In the genomic region with DNA sequence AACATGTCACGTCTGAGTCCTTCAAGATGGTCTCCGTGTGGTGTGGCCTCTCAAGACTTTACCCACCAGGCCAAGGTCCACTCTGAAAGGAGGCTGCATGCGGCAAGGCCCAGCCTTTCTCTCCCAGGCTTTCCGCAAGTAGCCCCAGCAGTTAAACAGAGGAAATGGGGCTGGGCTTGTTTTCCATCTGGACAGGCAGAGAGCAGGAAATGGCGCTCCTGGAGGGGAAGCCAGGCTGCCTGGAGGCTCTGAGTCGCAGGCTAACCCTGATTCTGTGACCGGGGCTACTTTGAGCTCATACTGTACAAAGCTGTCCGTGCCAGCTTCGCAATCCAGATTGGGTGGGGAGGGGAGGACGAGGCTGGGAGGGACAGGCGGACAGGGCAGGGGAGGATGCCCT, we compare ENCODE assay signal across 8 mouse cellular contexts. TPM values are rescaled to one million over a fixed set of nuclear protein-coding genes. Genes with fewer than 3 reads are reported as not detected.
DNase-seq lines count a peak whose midpoint lies in the region; ATAC-seq and TF ChIP-seq lines count a peak whose summit lies in the region.

No protein-coding gene starts in this region.

- no peak for ATAC-seq in liver, embryonic 11.5 days (replicated peaks; ENCODE audit: low FRiP score)
- no peak for ATAC-seq in frontal cortex, adult (ENCODE audit: low TSS enrichment)

- peaks cover 58% of the 10 kb centered on the region for H3K4me1 ChIP-seq in bone marrow macrophage, adult 2 months (ENCODE audit: control insufficient read depth, insufficient read depth, low read length)
- peaks cover 19% of the 10 kb centered on the region for H3K4me1 ChIP-seq in liver, embryonic 11.5 days (replicated peaks; ENCODE audit: control insufficient read depth, insufficient read depth, low read length)

- H3K4me3 ChIP-seq in bone marrow macrophage, adult 2 months (ENCODE audit: insufficient read depth, low read length), result no peak overlapping the region
- H3K4me3 ChIP-seq in liver, embryonic 11.5 days (ENCODE audit: low read depth, low read length), result no peak overlapping the region

- no peak for TF ChIP-seq CTCF in bone marrow macrophage, adult 2 months (IDR thresholded peaks at IDR 0.05; ENCODE audit: low read depth, low read length)

- no peaks in the 10 kb centered on the region for H3K9me3 ChIP-seq in liver, embryonic 11.5 days (ENCODE audit: control insufficient read depth, low read length)

- H3K9ac ChIP-seq in liver, embryonic 11.5 days (ENCODE audit: low read depth, low read length), result no peak overlapping the region

- no peak overlapping the region for H3K4me2 ChIP-seq in liver, embryonic 11.5 days

- peak; percentile 45 to 67 for DNase-seq in adrenal gland, adult (ENCODE audit: inconsistent age in 2 of 2, low spot score in 1 of 2)
- no peak for DNase-seq in adrenal gland, postnatal 4 days (ENCODE audit: low spot score in 2 of 2)
- peak; percentile 61 for DNase-seq in heart, postnatal 4 days
- no peak for DNase-seq in liver, embryonic 11.5 days (ENCODE audit: low spot score)
- DNase-seq in frontal cortex, postnatal 14 days (ENCODE audit: low spot score in 2 of 2), result no peak
- no peak for DNase-seq in urinary bladder, postnatal 36 days (ENCODE audit: low spot score in 2 of 2)

- peak overlapping the region; percentile 99 for H3K27ac ChIP-seq in bone marrow macrophage, adult 2 months (ENCODE audit: insufficient read depth, low read depth, low read length)
- H3K27ac ChIP-seq in liver, embryonic 11.5 days (ENCODE audit: low read depth, low read length), result peak overlapping the region; percentile 27; the same call in 1 of the 2 replicates

- no peak for TF ChIP-seq POLR2A in bone marrow macrophage, adult 2 months (IDR thresholded peaks at IDR 0.05; ENCODE audit: borderline replicate concordance, low read depth, low read length)

- no peaks in the 10 kb centered on the region for H3K36me3 ChIP-seq in liver, embryonic 11.5 days (ENCODE audit: control insufficient read depth, insufficient read depth, low read length)

- peaks cover 27% of the 10 kb centered on the region for H3K27me3 ChIP-seq in liver, embryonic 11.5 days (replicated peaks; ENCODE audit: control insufficient read depth, insufficient read depth, low read length)

- WGBS in liver, embryonic 11.5 days, result 45% methylated on average over 11 of the region's 11 CpGs

RNA-seq across cellular contexts. Expression of a gene that starts 7.7 kb away (rescaled TPM):
- 10 to 100 TPM; 91.3 to 98.4 TPM for total RNA-seq in adrenal gland, postnatal 4 days (2021)
- 129 and 144 TPM in 2 replicates for polyA plus RNA-seq in bone marrow macrophage, adult 2 months (2012; ENCODE audit: insufficient read depth, insufficient read length, missing spikeins)
- 10 to 100 TPM; 76.6 to 80.9 TPM for total RNA-seq in heart, postnatal 4 days (2021)
- 81.4 and 85.9 TPM in 2 replicates for polyA plus RNA-seq in liver, embryonic 11.5 days (2014; fragmentation: Nextera tagmentation; extraction: Ambion mirVana)

RNA-seq across cellular contexts. Expression of a gene that starts 22.5 kb away (rescaled TPM):
- total RNA-seq in adrenal gland, postnatal 4 days (2021), result not detected
- polyA plus RNA-seq in bone marrow macrophage, adult 2 months (2012; ENCODE audit: insufficient read depth, insufficient read length, missing spikeins), result not detected in 2 replicates
- total RNA-seq in heart, postnatal 4 days (2021), result not detected
- 3.7 and 4.8 TPM in 2 replicates for polyA plus RNA-seq in liver, embryonic 11.5 days (2014; fragmentation: Nextera tagmentation; extraction: Ambion mirVana)

RNA-seq across cellular contexts. Expression of a gene that starts 35.9 kb away (rescaled TPM):
- 100 to 1,000 TPM in 1 of 2 experiments, 10 to 100 TPM in 1; 79.3 to 138 TPM for total RNA-seq in adrenal gland, postnatal 4 days (2021)
- polyA plus RNA-seq in bone marrow macrophage, adult 2 months (2012; ENCODE audit: insufficient read depth, insufficient read length, missing spikeins), result 1.0 and 3.4 TPM in 2 replicates
- total RNA-seq in heart, postnatal 4 days (2021), result 100 to 1,000 TPM; 102 to 110 TPM
- polyA plus RNA-seq in liver, embryonic 11.5 days (2014; fragmentation: Nextera tagmentation; extraction: Ambion mirVana), result 461 and 501 TPM in 2 replicates

RNA-seq across cellular contexts. Expression of a gene that starts 40.9 kb away (rescaled TPM):
- under 1 TPM; 0.34 to 0.42 TPM for total RNA-seq in adrenal gland, postnatal 4 days (2021)
- not detected in 2 replicates for polyA plus RNA-seq in bone marrow macrophage, adult 2 months (2012; ENCODE audit: insufficient read depth, insufficient read length, missing spikeins)
- not detected for total RNA-seq in heart, postnatal 4 days (2021)
- polyA plus RNA-seq in liver, embryonic 11.5 days (2014; fragmentation: Nextera tagmentation; extraction: Ambion mirVana), result 0.34 and 0.36 TPM in 2 replicates

RNA-seq across cellular contexts. Expression of a gene that starts 56.3 kb away (rescaled TPM):
- total RNA-seq in adrenal gland, postnatal 4 days (2021), result 10 to 100 TPM; 20.0 to 22.7 TPM
- polyA plus RNA-seq in bone marrow macrophage, adult 2 months (2012; ENCODE audit: insufficient read depth, insufficient read length, missing spikeins), result 3.7 and 5.1 TPM in 2 replicates
- total RNA-seq in heart, postnatal 4 days (2021), result 10 to 100 TPM; 16.9 to 18.5 TPM
- 5.7 and 6.1 TPM in 2 replicates for polyA plus RNA-seq in liver, embryonic 11.5 days (2014; fragmentation: Nextera tagmentation; extraction: Ambion mirVana)

Comparison
In these comparisons a context has a peak if more than half of its experiments do, and no peak if none do; other contexts are left out.
1. DNase-seq: peak in adrenal gland, adult (2 of 2) and heart, postnatal 4 days (single experiment); none in adrenal gland, postnatal 4 days (0 of 2), liver, embryonic 11.5 days (single experiment), frontal cortex, postnatal 14 days (0 of 2) and urinary bladder, postnatal 36 days (0 of 2).